Mouse (Mus musculus): ENCODE measurements around the gene Gramd1c. TPM values are rescaled to one million over a fixed set of nuclear protein-coding genes. Genes with fewer than 3 reads are reported as not detected.

Gene Gramd1c
- polyA plus RNA-seq, 1 experiment from 2014 or later: 16.5 TPM

DNA sequence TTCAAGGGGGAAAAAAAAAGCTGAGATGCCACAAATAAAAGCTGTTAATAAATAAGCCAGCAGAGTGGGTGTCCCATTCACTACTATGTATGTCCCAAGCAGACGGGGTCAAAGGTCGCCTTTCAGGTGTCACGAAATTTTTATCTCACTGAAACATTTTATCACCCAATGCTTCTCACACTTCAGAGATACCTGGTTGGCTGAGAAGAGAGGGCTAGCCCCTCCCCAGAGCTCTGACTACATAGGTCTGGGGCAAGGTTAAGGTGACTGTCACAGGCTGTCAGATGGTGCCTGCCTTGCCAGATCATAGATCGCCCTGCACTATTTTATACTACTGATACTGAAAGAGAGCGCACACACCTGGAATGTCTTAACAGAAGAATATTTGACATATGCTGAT, 29.8 kb downstream of the Gramd1c start:
- TF ChIP-seq EP300 (IDR thresholded peaks at IDR 0.05; ENCODE audit: low read depth): no peak
- TF ChIP-seq CTCF (IDR thresholded peaks at IDR 0.05; ENCODE audit: low read depth): no peak
- H3K36me3 ChIP-seq (replicated peaks; ENCODE audit: insufficient read depth, low read length): no peaks in the 10 kb centered on the region
- no peaks in the 10 kb centered on the region for H3K9me3 ChIP-seq (ENCODE audit: low read length)
- ATAC-seq: peak; percentile 87
- H3K4me1 ChIP-seq (ENCODE audit: insufficient read depth): no peaks in the 10 kb centered on the region
- H3K27me3 ChIP-seq (ENCODE audit: insufficient read depth, low read length): no peaks in the 10 kb centered on the region
- no peak overlapping the region for H3K4me3 ChIP-seq (ENCODE audit: low read depth, low read length)
- WGBS (ENCODE audit: insufficient replicate concordance): 68% methylated on average over 5 of the region's 5 CpGs
- no peak overlapping the region for H3K4me2 ChIP-seq (ENCODE audit: low read depth, low read length)
- DNase-seq: peak; percentile 44
- H3K9ac ChIP-seq (replicated peaks): no peak overlapping the region
- H3K27ac ChIP-seq (ENCODE audit: low read depth): no peak overlapping the region

DNA sequence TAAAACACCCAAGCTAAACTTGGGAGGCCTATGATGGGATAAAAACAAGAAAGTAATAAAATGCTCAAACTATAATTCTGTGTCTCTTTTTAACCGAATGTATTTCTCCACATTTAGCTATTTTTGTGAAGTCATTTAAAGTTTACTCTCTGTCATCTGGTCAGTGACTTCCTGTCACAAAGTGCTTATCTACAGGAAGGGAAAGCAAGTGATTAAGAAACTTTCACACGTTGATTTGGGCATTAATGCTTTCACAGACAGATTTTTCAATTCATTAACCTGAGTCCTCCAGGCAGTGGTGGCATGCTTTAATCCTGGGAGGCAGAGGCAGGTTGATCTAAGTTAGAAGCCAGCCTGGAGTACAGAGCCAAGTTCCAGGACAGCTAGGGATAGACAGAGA, 33.9 kb downstream of the Gramd1c start:
- TF ChIP-seq CTCF (IDR thresholded peaks at IDR 0.05; ENCODE audit: low read depth): no peak
- Histone ChIP-seq H3K9me3 (ENCODE audit: low read length) (no peaks in the 10 kb centered on the region), H3K4me1 (ENCODE audit: insufficient read depth) (0 out of 2 replicates have a peak, but pooled peaks cover 5% of the 10 kb centered on the region), H3K27me3 (ENCODE audit: insufficient read depth, low read length) (no peaks in the 10 kb centered on the region), H3K27ac (ENCODE audit: low read depth) (no peak overlapping the region), H3K4me2 (ENCODE audit: low read depth, low read length) (no peak overlapping the region), H3K4me3 (ENCODE audit: low read depth, low read length) (no peak overlapping the region), H3K36me3 (replicated peaks; ENCODE audit: insufficient read depth, low read length) (0 out of 2 replicates have a peak, but pooled peaks cover 3% of the 10 kb centered on the region), H3K9ac (replicated peaks) (no peak overlapping the region)
- 25% methylated on average over 2 of the region's 2 CpGs for WGBS (ENCODE audit: insufficient replicate concordance)
- DNase-seq (no peak), ATAC-seq (no peak)

DNA sequence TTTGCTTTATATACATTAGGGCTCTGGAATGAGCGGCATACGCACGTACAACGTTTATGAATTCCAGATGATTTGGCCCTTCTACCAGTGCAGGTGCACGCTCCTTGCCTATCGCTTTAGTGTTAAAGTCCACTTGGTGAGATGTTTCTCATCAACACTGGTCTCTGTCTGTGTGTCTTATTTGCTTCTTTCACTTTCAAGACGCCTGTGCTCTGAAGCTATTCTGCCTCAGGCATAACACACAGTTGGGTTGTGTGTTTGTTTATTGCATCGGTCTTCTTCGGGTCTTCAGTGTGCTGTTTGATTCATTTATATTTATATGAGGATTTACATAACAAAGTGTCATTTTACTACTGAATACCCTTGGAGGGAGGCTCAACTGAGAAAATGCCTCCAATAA, 36.3 kb downstream of the Gramd1c start:
- DNase-seq: no peak
- no peak overlapping the region for H3K27ac ChIP-seq (ENCODE audit: low read depth)
- ATAC-seq: no peak

DNA sequence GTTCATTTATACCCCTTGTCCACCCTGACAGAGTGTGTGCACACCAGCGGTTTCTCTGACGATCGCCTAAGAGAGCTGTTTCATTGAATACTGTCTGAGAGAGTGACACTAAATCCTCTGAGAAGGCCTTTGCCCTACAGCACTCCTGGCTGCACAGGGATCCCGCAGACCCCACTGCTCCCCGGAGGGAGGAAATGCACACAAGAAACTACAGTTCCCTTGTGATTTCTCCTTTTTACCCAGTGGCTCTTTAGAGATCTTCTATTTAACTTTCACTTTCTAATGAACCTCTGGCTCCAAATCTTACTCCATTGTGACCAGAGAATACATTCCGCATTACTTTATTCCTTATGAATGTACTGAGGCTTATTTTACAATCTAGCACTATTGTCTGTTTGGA, 36.9 kb downstream of the Gramd1c start:
- DNase-seq (no peak), ATAC-seq (no peak)
- WGBS (ENCODE audit: insufficient replicate concordance): 40% methylated on average over 6 of the region's 6 CpGs
- peak overlapping the region; percentile 42 for H3K4me2 ChIP-seq (ENCODE audit: low read depth, low read length)
- no peak overlapping the region for H3K9ac ChIP-seq (replicated peaks)
- H3K9me3 ChIP-seq (ENCODE audit: low read length): no peaks in the 10 kb centered on the region
- TF ChIP-seq EP300 (IDR thresholded peaks at IDR 0.05; ENCODE audit: low read depth) (no peak), CTCF (IDR thresholded peaks at IDR 0.05; ENCODE audit: low read depth) (no peak)
- no peak overlapping the region for H3K4me3 ChIP-seq (ENCODE audit: low read depth, low read length)
- 0 out of 2 replicates have a peak, but pooled peaks cover 3% of the 10 kb centered on the region for H3K36me3 ChIP-seq (replicated peaks; ENCODE audit: insufficient read depth, low read length)
- 0 out of 2 replicates have a peak overlapping the region, but pooled peaks have one; percentile 23 for H3K27ac ChIP-seq (ENCODE audit: low read depth)
- H3K4me1 ChIP-seq (ENCODE audit: insufficient read depth): 0 out of 2 replicates have a peak, but pooled peaks cover 5% of the 10 kb centered on the region
- H3K27me3 ChIP-seq (ENCODE audit: insufficient read depth, low read length): no peaks in the 10 kb centered on the region

More for the DNA sequence above, 36.3 kb downstream of the Gramd1c start:
- no peak for TF ChIP-seq CTCF (IDR thresholded peaks at IDR 0.05; ENCODE audit: low read depth)
- no peak for TF ChIP-seq EP300 (IDR thresholded peaks at IDR 0.05; ENCODE audit: low read depth)
- 0 out of 2 replicates have a peak, but pooled peaks cover 3% of the 10 kb centered on the region for H3K36me3 ChIP-seq (replicated peaks; ENCODE audit: insufficient read depth, low read length)
- H3K9ac ChIP-seq (replicated peaks): no peak overlapping the region
- H3K4me2 ChIP-seq (ENCODE audit: low read depth, low read length): no peak overlapping the region
- no peaks in the 10 kb centered on the region for H3K9me3 ChIP-seq (ENCODE audit: low read length)
- 0 out of 2 replicates have a peak, but pooled peaks cover 5% of the 10 kb centered on the region for H3K4me1 ChIP-seq (ENCODE audit: insufficient read depth)
- 84% methylated on average over 9 of the region's 9 CpGs for WGBS (ENCODE audit: insufficient replicate concordance)
- H3K27me3 ChIP-seq (ENCODE audit: insufficient read depth, low read length): no peaks in the 10 kb centered on the region
- no peak overlapping the region for H3K4me3 ChIP-seq (ENCODE audit: low read depth, low read length)

DNA sequence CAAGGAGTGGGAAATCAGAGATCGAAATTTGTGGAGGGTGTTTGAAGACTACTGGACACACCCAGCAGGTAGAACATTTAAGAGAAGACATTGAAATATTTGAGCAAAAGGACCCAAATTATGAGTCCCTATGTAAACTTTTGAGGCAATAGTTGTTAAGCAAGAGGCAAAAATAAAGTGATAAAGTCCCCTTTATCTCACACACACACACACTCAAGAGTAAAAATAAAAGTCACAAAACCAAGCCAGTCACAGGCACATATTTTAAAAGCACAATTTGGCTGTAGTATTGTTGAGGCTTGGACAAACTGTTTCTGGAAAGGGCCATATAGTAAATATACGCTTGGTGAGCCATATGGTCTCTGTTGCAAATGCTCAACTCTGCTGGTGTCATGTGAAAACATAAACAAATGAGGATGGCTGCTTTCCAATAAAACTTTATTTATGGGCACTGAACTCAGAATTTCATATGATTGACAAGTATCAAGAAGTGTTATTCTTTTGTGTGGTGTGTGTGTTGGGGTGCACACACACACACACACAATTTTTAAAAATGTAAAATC, 44.1 kb downstream of the Gramd1c start:
- H3K27ac ChIP-seq (ENCODE audit: low read depth): peak overlapping the region; percentile 87
- peak overlapping the region; percentile 58 for H3K4me2 ChIP-seq (ENCODE audit: low read depth, low read length)
- 56% methylated on average over 2 of the region's 2 CpGs for WGBS (ENCODE audit: insufficient replicate concordance)

GRCm38 (mm10) chr16:44018372-44018771, 44.8 kb downstream of the Gramd1c start:
- no peak overlapping the region for H3K4me3 ChIP-seq (ENCODE audit: low read depth, low read length)
- WGBS (ENCODE audit: insufficient replicate concordance): 18% methylated on average over 7 of the region's 7 CpGs
- H3K4me1 ChIP-seq (ENCODE audit: insufficient read depth): peaks cover 27% of the 10 kb centered on the region

More for the DNA sequence above, 44.1 kb downstream of the Gramd1c start:
- no peak for ATAC-seq
- Histone ChIP-seq H3K9ac (replicated peaks) (0 out of 2 replicates have a peak overlapping the region, but pooled peaks have one; percentile 8), H3K4me3 (ENCODE audit: low read depth, low read length) (no peak overlapping the region), H3K4me1 (ENCODE audit: insufficient read depth) (peaks cover 27% of the 10 kb centered on the region), H3K36me3 (replicated peaks; ENCODE audit: insufficient read depth, low read length) (no peaks in the 10 kb centered on the region), H3K9me3 (ENCODE audit: low read length) (no peaks in the 10 kb centered on the region), H3K27me3 (ENCODE audit: insufficient read depth, low read length) (no peaks in the 10 kb centered on the region)
- TF ChIP-seq EP300 (IDR thresholded peaks at IDR 0.05; ENCODE audit: low read depth) (no peak; the same call in 1 of the 2 replicates), CTCF (IDR thresholded peaks at IDR 0.05; ENCODE audit: low read depth) (no peak)
- no peak for DNase-seq

More at GRCm38 (mm10) chr16:44018372-44018771, 44.8 kb downstream of the Gramd1c start:
- Histone ChIP-seq H3K27me3 (ENCODE audit: insufficient read depth, low read length) (no peaks in the 10 kb centered on the region), H3K9ac (replicated peaks) (peak overlapping the region; percentile 8; the same call in 1 of the 2 replicates), H3K36me3 (replicated peaks; ENCODE audit: insufficient read depth, low read length) (no peaks in the 10 kb centered on the region), H3K27ac (ENCODE audit: low read depth) (peak overlapping the region; percentile 87), H3K4me2 (ENCODE audit: low read depth, low read length) (peak overlapping the region; percentile 58), H3K9me3 (ENCODE audit: low read length) (no peaks in the 10 kb centered on the region)
- DNase-seq (peak; percentile 53), ATAC-seq (peak; percentile 76)
- TF ChIP-seq CTCF (IDR thresholded peaks at IDR 0.05; ENCODE audit: low read depth) (no peak), EP300 (IDR thresholded peaks at IDR 0.05; ENCODE audit: low read depth) (peak; percentile 57; the same call in 1 of the 2 replicates)

Data from liver, postnatal 0 days (tissue).